Mouse (Mus musculus) small intestine, adult 2 months (tissue): ENCODE results near the gene Nsd2.

Source experiments
- CTCF ChIP-seq: fragments of 200-500 bp; IDR thresholded peaks from 2 replicates; pipeline ENCODE4 v1.5.1; 2012; ENCODE audit warnings: low read depth, mild to moderate bottlenecking, control low read depth, inconsistent platforms, low read length, moderate library complexity, mixed read lengths; ENCODE audit not compliant: insufficient replicate concordance, insufficient read length; ENCODE audit errors: extremely low read depth
- POLR2A ChIP-seq: fragments of 200-500 bp; IDR thresholded peaks from 2 replicates; pipeline ENCODE4 v1.6.1; 2012; ENCODE audit warnings: low read depth, mild to moderate bottlenecking, control low read depth, inconsistent platforms, low read length, moderate library complexity

- TF ChIP-seq CTCF (no peak), POLR2A (no peak)
These were observed 4.4 kb upstream of the Nsd2 start for GRCm38 (mm10) chr5:33816008-33816725.
